Mouse (Mus musculus): ENCODE measurements around the gene Adat3.

- no peak for TF ChIP-seq CTCF (IDR thresholded peaks at IDR 0.05; ENCODE audit: insufficient read depth, low read length)
- no peak for TF ChIP-seq POLR2A (IDR thresholded peaks at IDR 0.05; ENCODE audit: borderline replicate concordance, extremely low read depth, low read depth, low read length)
These were observed 1.4 kb downstream of the Adat3 start for GRCm38 (mm10) chr10:80604001-80604509.

Data from lung, adult 2 months (tissue).